Mouse (Mus musculus) lung, embryonic 15.5 days (tissue): ENCODE data around the gene Caln1. TPM values are rescaled to one million over a fixed set of nuclear protein-coding genes. Genes with fewer than 3 reads are reported as not detected.

Experiments used
- ATAC-seq: fragments of 200-750 bp; cut with Nextera tagmentation; 2 replicates; pipeline ENCODE4 v1.8.0; 2017; ENCODE audit warnings: moderate number of reproducible peaks, borderline replicate concordance; ENCODE audit not compliant: low FRiP score, low TSS enrichment; ENCODE audit errors: extremely low read depth
- H3K27ac ChIP-seq: fragments of 300-500 bp; sonication (generic); 2 replicates; pipeline ENCODE4 v1.5.1; 2015; ENCODE audit warnings: moderate library complexity, mild to moderate bottlenecking, inconsistent platforms
- H3K27me3 ChIP-seq: fragments of 300-500 bp; sonication (generic); 2 replicates; pipeline ENCODE4 v1.6.1; 2015; ENCODE audit warnings: inconsistent platforms
- H3K36me3 ChIP-seq: fragments of 300-500 bp; sonication (generic); 2 replicates; pipeline ENCODE4 v1.6.1; 2015; ENCODE audit warnings: inconsistent platforms
- H3K4me1 ChIP-seq: fragments of 300-500 bp; sonication (generic); 2 replicates; pipeline ENCODE4 v1.6.1; 2015; ENCODE audit warnings: inconsistent platforms
- H3K4me2 ChIP-seq: fragments of 300-500 bp; sonication (generic); 2 replicates; pipeline ENCODE4 v1.6.1; 2015; ENCODE audit warnings: inconsistent platforms, mild to moderate bottlenecking, moderate library complexity
- H3K4me3 ChIP-seq: fragments of 300-500 bp; sonication (generic); 2 replicates; pipeline ENCODE4 v1.5.1; 2015; ENCODE audit warnings: mild to moderate bottlenecking, inconsistent platforms
- H3K9ac ChIP-seq: fragments of 300-500 bp; sonication (generic); 2 replicates; pipeline ENCODE4 v1.6.1; 2015; ENCODE audit warnings: inconsistent platforms
- H3K9me3 ChIP-seq: fragments of 300-500 bp; sonication (generic); 2 replicates; pipeline ENCODE4 v1.6.1; 2016; ENCODE audit warnings: inconsistent platforms
- WGBS: fragments of 180-500 bp; shearing (Covaris S2); methylation state at CpG from one replicate; pipeline ENCODE4 v1.1.7; 2015; 5-methylcytosine and 5-hydroxymethylcytosine counted together
- polyA plus RNA-seq: library from polyadenylated mRNA; unstranded; fragments of >200 nt; fragmentation: Nextera tagmentation; extraction: Ambion mirVana; gene quantifications from 2 replicates; pipeline ENCODE4 v1.2.1, GENCODE M21; 2015

The Caln1 gene
- polyA plus RNA-seq, 1 experiment from 2014 or later: 0.26 TPM

- WGBS: 86% methylated on average over 6 of the region's 6 CpGs
Measured at GRCm38 (mm10) chr5:130772491-130772890, 403.2 kb downstream of the Caln1 start.

GRCm38 (mm10) chr5:130774946-130775345, 405.7 kb downstream of the Caln1 start:
- Histone ChIP-seq H3K9ac (no peak overlapping the region), H3K27me3 (no peaks in the 10 kb centered on the region), H3K36me3 (no peaks in the 10 kb centered on the region), H3K27ac (no peak overlapping the region), H3K9me3 (no peaks in the 10 kb centered on the region), H3K4me2 (no peak overlapping the region), H3K4me1 (no peaks in the 10 kb centered on the region), H3K4me3 (no peak overlapping the region)
- ATAC-seq: no peak
- WGBS: 77% methylated on average over 3 of the region's 3 CpGs

More at GRCm38 (mm10) chr5:130772491-130772890, 403.2 kb downstream of the Caln1 start:
- Histone ChIP-seq H3K4me3 (no peak overlapping the region), H3K4me1 (no peaks in the 10 kb centered on the region), H3K9me3 (no peaks in the 10 kb centered on the region; the same call in 1 of the 2 replicates), H3K27ac (no peak overlapping the region), H3K27me3 (no peaks in the 10 kb centered on the region), H3K9ac (no peak overlapping the region), H3K4me2 (no peak overlapping the region), H3K36me3 (no peaks in the 10 kb centered on the region)
- no peak for ATAC-seq

- Histone ChIP-seq H3K4me2 (no peak overlapping the region), H3K27ac (no peak overlapping the region), H3K9me3 (no peaks in the 10 kb centered on the region), H3K27me3 (no peaks in the 10 kb centered on the region), H3K9ac (no peak overlapping the region), H3K36me3 (no peaks in the 10 kb centered on the region), H3K4me1 (no peaks in the 10 kb centered on the region), H3K4me3 (no peak overlapping the region)
- 70% methylated on average over 3 of the region's 3 CpGs for WGBS
- ATAC-seq: no peak
Measured at GRCm38 (mm10) chr5:130792755-130793452, 423.6 kb downstream of the Caln1 start.

GRCm38 (mm10) chr5:130797713-130798112, 428.5 kb downstream of the Caln1 start:
- no peaks in the 10 kb centered on the region for H3K27me3 ChIP-seq
- no peaks in the 10 kb centered on the region for H3K9me3 ChIP-seq
- no peak overlapping the region for H3K4me3 ChIP-seq
- H3K9ac ChIP-seq: no peak overlapping the region
- 74% methylated on average over 5 of the region's 5 CpGs for WGBS
- no peak overlapping the region for H3K4me2 ChIP-seq
- H3K4me1 ChIP-seq: no peaks in the 10 kb centered on the region
- no peaks in the 10 kb centered on the region for H3K36me3 ChIP-seq
- H3K27ac ChIP-seq: no peak overlapping the region
- ATAC-seq: no peak

- Histone ChIP-seq H3K9ac (no peak overlapping the region), H3K36me3 (no peaks in the 10 kb centered on the region), H3K4me3 (no peak overlapping the region), H3K4me2 (no peak overlapping the region), H3K27me3 (no peaks in the 10 kb centered on the region), H3K27ac (no peak overlapping the region), H3K4me1 (no peaks in the 10 kb centered on the region), H3K9me3 (no peaks in the 10 kb centered on the region)
- ATAC-seq: no peak
- 22% methylated on average over 6 of the region's 6 CpGs for WGBS
Measured at GRCm38 (mm10) chr5:130810314-130810713, 441.1 kb downstream of the Caln1 start.

- no peak for ATAC-seq
- Histone ChIP-seq H3K9ac (no peak overlapping the region), H3K4me3 (no peak overlapping the region), H3K27ac (no peak overlapping the region), H3K36me3 (no peaks in the 10 kb centered on the region), H3K9me3 (no peaks in the 10 kb centered on the region), H3K4me1 (no peaks in the 10 kb centered on the region), H3K27me3 (no peaks in the 10 kb centered on the region), H3K4me2 (no peak overlapping the region)
- WGBS: 21% methylated on average over 1 of the region's 1 CpGs
Measured at GRCm38 (mm10) chr5:130810846-130811245, 441.6 kb downstream of the Caln1 start.

GRCm38 (mm10) chr5:130811266-130811665, 442.0 kb downstream of the Caln1 start:
- Histone ChIP-seq H3K4me2 (no peak overlapping the region), H3K27me3 (no peaks in the 10 kb centered on the region), H3K9me3 (no peaks in the 10 kb centered on the region), H3K27ac (no peak overlapping the region), H3K9ac (no peak overlapping the region), H3K4me1 (no peaks in the 10 kb centered on the region), H3K4me3 (no peak overlapping the region), H3K36me3 (no peaks in the 10 kb centered on the region)
- WGBS: 27% methylated on average over 3 of the region's 3 CpGs
- ATAC-seq: no peak

GRCm38 (mm10) chr5:130811966-130812365, 442.7 kb downstream of the Caln1 start:
- H3K4me3 ChIP-seq: no peak overlapping the region
- H3K27me3 ChIP-seq: no peaks in the 10 kb centered on the region
- no peak overlapping the region for H3K27ac ChIP-seq
- no peak overlapping the region for H3K4me2 ChIP-seq
- H3K9ac ChIP-seq: no peak overlapping the region
- WGBS: 72% methylated on average over 3 of the region's 3 CpGs
- H3K9me3 ChIP-seq: no peaks in the 10 kb centered on the region
- no peak for ATAC-seq
- no peaks in the 10 kb centered on the region for H3K36me3 ChIP-seq
- no peaks in the 10 kb centered on the region for H3K4me1 ChIP-seq

GRCm38 (mm10) chr5:130812556-130812955, 443.3 kb downstream of the Caln1 start:
- H3K9ac ChIP-seq: no peak overlapping the region
- H3K4me2 ChIP-seq: no peak overlapping the region
- 92% methylated on average over 8 of the region's 8 CpGs for WGBS

GRCm38 (mm10) chr5:130813089-130813488, 443.8 kb downstream of the Caln1 start:
- Histone ChIP-seq H3K4me1 (no peaks in the 10 kb centered on the region), H3K4me3 (no peak overlapping the region), H3K9ac (no peak overlapping the region), H3K27me3 (no peaks in the 10 kb centered on the region), H3K36me3 (no peaks in the 10 kb centered on the region), H3K27ac (no peak overlapping the region), H3K4me2 (no peak overlapping the region), H3K9me3 (no peaks in the 10 kb centered on the region)
- ATAC-seq: no peak
- WGBS: 83% methylated on average over 9 of the region's 9 CpGs

More at GRCm38 (mm10) chr5:130812556-130812955, 443.3 kb downstream of the Caln1 start:
- H3K4me1 ChIP-seq: no peaks in the 10 kb centered on the region
- no peak overlapping the region for H3K4me3 ChIP-seq
- H3K36me3 ChIP-seq: no peaks in the 10 kb centered on the region
- no peak for ATAC-seq
- H3K27ac ChIP-seq: no peak overlapping the region
- H3K27me3 ChIP-seq: no peaks in the 10 kb centered on the region
- H3K9me3 ChIP-seq: no peaks in the 10 kb centered on the region

- no peak overlapping the region for H3K9ac ChIP-seq
- H3K4me2 ChIP-seq: no peak overlapping the region
- no peaks in the 10 kb centered on the region for H3K4me1 ChIP-seq
- H3K4me3 ChIP-seq: no peak overlapping the region
- 86% methylated on average over 5 of the region's 5 CpGs for WGBS
- no peak overlapping the region for H3K27ac ChIP-seq
- no peaks in the 10 kb centered on the region for H3K9me3 ChIP-seq
- H3K36me3 ChIP-seq: no peaks in the 10 kb centered on the region
- no peaks in the 10 kb centered on the region for H3K27me3 ChIP-seq
- no peak for ATAC-seq
Measured at GRCm38 (mm10) chr5:130815352-130815751, 446.1 kb downstream of the Caln1 start.

GRCm38 (mm10) chr5:130820021-130820648, 450.9 kb downstream of the Caln1 start:
- Histone ChIP-seq H3K27me3 (no peaks in the 10 kb centered on the region), H3K9ac (no peak overlapping the region), H3K4me1 (no peaks in the 10 kb centered on the region), H3K36me3 (no peaks in the 10 kb centered on the region), H3K4me2 (no peak overlapping the region), H3K9me3 (no peaks in the 10 kb centered on the region), H3K4me3 (no peak overlapping the region), H3K27ac (no peak overlapping the region)
- no peak for ATAC-seq
- WGBS: 53% methylated on average over 4 of the region's 4 CpGs
